23 mouse cellular contexts compared by ENCODE assay signal in genomic region chr11:106443646-106444045, GRCm38 (mm10). TPM values are rescaled to one million over a fixed set of nuclear protein-coding genes. Genes with fewer than 3 reads are reported as not detected.
A peak's percentile ranks its signal among the peaks of the same experiment; 100 is the strongest.
DNase-seq lines count a peak whose midpoint lies in the region; ATAC-seq and TF ChIP-seq lines count a peak whose summit lies in the region.
"Had no signal": no experiment of that assay in that cellular context is flagged by ENCODE, and none has a peak within 500 bp of the region (broad histone marks: within the 10 kb centered on the region; RNA-seq: fewer than 3 reads in every experiment).

No protein-coding gene starts in this region.

- no peak for TF ChIP-seq EP300 in liver, postnatal 0 days (IDR thresholded peaks at IDR 0.05; ENCODE audit: low read depth)

- H3K4me2 ChIP-seq in liver, embryonic 13.5 days, result no peak overlapping the region
- H3K4me2 ChIP-seq in liver, postnatal 0 days (ENCODE audit: low read depth, low read length), result no peak overlapping the region
- H3K4me2 ChIP-seq: embryonic facial prominence, embryonic 13.5 days; forebrain, embryonic 12.5 days; heart, embryonic 13.5 days; hindbrain, embryonic 12.5 days had no signal

- no peak overlapping the region for H3K27ac ChIP-seq in liver, embryonic 13.5 days
- no peak overlapping the region for H3K27ac ChIP-seq in bone marrow, adult 2 months (ENCODE audit: control insufficient read depth, insufficient read depth, low read depth, low read length, poor library complexity)
- no peak overlapping the region for H3K27ac ChIP-seq in liver, postnatal 0 days (ENCODE audit: low read depth)
- H3K27ac ChIP-seq: embryonic facial prominence, embryonic 13.5 days; forebrain, embryonic 12.5 days; heart, embryonic 13.5 days; hindbrain, embryonic 12.5 days had no signal

- TF ChIP-seq CTCF in bone marrow, adult 2 months (IDR thresholded peaks at IDR 0.05; ENCODE audit: control insufficient read depth, insufficient read depth, low read length), result peak; percentile 10; the same call in 1 of the 2 replicates
- TF ChIP-seq CTCF in liver, postnatal 0 days (IDR thresholded peaks at IDR 0.05; ENCODE audit: low read depth), result no peak

- peak; percentile 38 for ATAC-seq in liver, embryonic 13.5 days (ENCODE audit: low read depth)
- peak; percentile 22; the same call in 1 of the 2 replicates for ATAC-seq in liver, postnatal 0 days
- peak; percentile 79 for ATAC-seq in monocyte, adult 5-6 weeks (replicated peaks; ENCODE audit: insufficient number of reproducible peaks, low FRiP score, low TSS enrichment, poor library complexity, severe bottlenecking)
- ATAC-seq: forebrain, embryonic 16.5 days; hindbrain, embryonic 16.5 days; inflammation-experienced regulatory T-cells, adult 6 months had no signal

- H3K4me1 ChIP-seq in liver, embryonic 13.5 days (replicated peaks), result peaks cover 36% of the 10 kb centered on the region
- H3K4me1 ChIP-seq in bone marrow, adult 2 months (ENCODE audit: control insufficient read depth, insufficient read depth, low read length), result no peaks in the 10 kb centered on the region
- peaks cover 13% of the 10 kb centered on the region for H3K4me1 ChIP-seq in liver, postnatal 0 days (ENCODE audit: insufficient read depth)
- H3K4me1 ChIP-seq: embryonic facial prominence, embryonic 13.5 days; forebrain, embryonic 12.5 days; hindbrain, embryonic 12.5 days had no signal

- 0 out of 2 replicates have a peak, but pooled peaks cover 4% of the 10 kb centered on the region for H3K36me3 ChIP-seq in liver, embryonic 13.5 days
- 0 out of 2 replicates have a peak, but pooled peaks cover 2% of the 10 kb centered on the region for H3K36me3 ChIP-seq in liver, postnatal 0 days (replicated peaks; ENCODE audit: insufficient read depth, low read length)
- H3K36me3 ChIP-seq: embryonic facial prominence, embryonic 13.5 days; forebrain, embryonic 12.5 days; heart, embryonic 13.5 days; hindbrain, embryonic 12.5 days had no signal

- no peaks in the 10 kb centered on the region for H3K27me3 ChIP-seq in liver, embryonic 13.5 days
- no peaks in the 10 kb centered on the region for H3K27me3 ChIP-seq in liver, postnatal 0 days (ENCODE audit: insufficient read depth, low read length)
- H3K27me3 ChIP-seq: embryonic facial prominence, embryonic 13.5 days; forebrain, embryonic 12.5 days; heart, embryonic 13.5 days; hindbrain, embryonic 12.5 days had no signal

- H3K4me3 ChIP-seq in liver, embryonic 13.5 days (replicated peaks), result no peak overlapping the region
- H3K4me3 ChIP-seq in bone marrow, adult 2 months (replicated peaks; ENCODE audit: control insufficient read depth, low read depth, low read length), result no peak overlapping the region
- H3K4me3 ChIP-seq in liver, postnatal 0 days (ENCODE audit: low read depth, low read length), result no peak overlapping the region
- H3K4me3 ChIP-seq: embryonic facial prominence, embryonic 13.5 days; forebrain, embryonic 12.5 days; heart, embryonic 13.5 days; hindbrain, embryonic 12.5 days had no signal

- DNase-seq in liver, embryonic 13.5 days, result no peak
- no peak for DNase-seq in liver
- no peak for DNase-seq in liver, postnatal 0 days
- no peak for DNase-seq in retina, postnatal 1 day
- DNase-seq in right cerebral cortex, postnatal 4 days, result no peak
- no peak for DNase-seq in T-cell, adult 2 months (ENCODE audit: low spot score)
- DNase-seq: adrenal gland, adult 2 months; adrenal gland, postnatal 36 days; cerebellum, adult 11 months; cerebellum, adult 9-10 months; cerebellum, postnatal 25 days; gastrocnemius, postnatal 14 days; heart, adult 11 months; heart, postnatal 36 days had no signal

- no peaks in the 10 kb centered on the region for H3K9me3 ChIP-seq in liver, embryonic 13.5 days (replicated peaks)
- H3K9me3 ChIP-seq in liver, postnatal 0 days (ENCODE audit: low read length), result no peaks in the 10 kb centered on the region
- H3K9me3 ChIP-seq: embryonic facial prominence, embryonic 13.5 days; forebrain, embryonic 12.5 days; heart, embryonic 13.5 days; hindbrain, embryonic 12.5 days had no signal

- no peak overlapping the region for H3K9ac ChIP-seq in liver, embryonic 13.5 days
- H3K9ac ChIP-seq in liver, postnatal 0 days (replicated peaks), result no peak overlapping the region
- H3K9ac ChIP-seq: embryonic facial prominence, embryonic 13.5 days; forebrain, embryonic 12.5 days; heart, embryonic 13.5 days; hindbrain, embryonic 12.5 days had no signal

- WGBS in liver, embryonic 13.5 days (ENCODE audit: insufficient replicate concordance), result 34% methylated on average over 3 of the region's 3 CpGs
- 42% methylated on average over 3 of the region's 3 CpGs for WGBS in bone marrow, adult 2 months
- WGBS in liver, postnatal 0 days (ENCODE audit: insufficient replicate concordance), result 29% methylated on average over 3 of the region's 3 CpGs

- no peak for TF ChIP-seq POLR2A in bone marrow, adult 2 months (IDR thresholded peaks at IDR 0.05; ENCODE audit: borderline replicate concordance, control insufficient read depth, low read depth, low read length)

RNA-seq across cellular contexts. Expression of gene Ern1, which starts 44.0 kb away (rescaled TPM):
- polyA plus RNA-seq in liver, embryonic 13.5 days (2015; fragmentation: Nextera tagmentation; extraction: Ambion mirVana), result 3.9 and 4.4 TPM in 2 replicates
- 4.4 and 13.4 TPM in 2 replicates for polyA plus RNA-seq in bone marrow, adult 2 months (2011; ENCODE audit: insufficient read depth, insufficient read length, low replicate concordance, missing spikeins)
- polyA plus RNA-seq in liver, postnatal 0 days (2015; fragmentation: Nextera tagmentation; extraction: Ambion mirVana), result 1.9 and 2.9 TPM in 2 replicates
- total RNA-seq in monocyte, adult 5-6 weeks (2017), result 27.8 to 71.5 TPM (median 30.5 TPM) in 3 replicates

RNA-seq across cellular contexts. Expression of gene Icam2, which starts 55.8 kb away (rescaled TPM):
- polyA plus RNA-seq in liver, embryonic 13.5 days (2015; fragmentation: Nextera tagmentation; extraction: Ambion mirVana), result 18.6 and 19.5 TPM in 2 replicates
- polyA plus RNA-seq in bone marrow, adult 2 months (2011; ENCODE audit: insufficient read depth, insufficient read length, low replicate concordance, missing spikeins), result 6.2 and 23.4 TPM in 2 replicates
- 11.4 and 12.6 TPM in 2 replicates for polyA plus RNA-seq in liver, postnatal 0 days (2015; fragmentation: Nextera tagmentation; extraction: Ambion mirVana)
- 32.3 to 70.2 TPM (median 56.4 TPM) in 3 replicates for total RNA-seq in monocyte, adult 5-6 weeks (2017)

Comparison
In these comparisons a context has a peak if more than half of its experiments do, and no peak if none do; other contexts are left out.
1. ATAC-seq: peak in every context shown above with its lines; median percentile 79 in monocyte, adult 5-6 weeks; 38 in liver, embryonic 13.5 days; 22 in liver, postnatal 0 days.